Mouse (Mus musculus) kidney, adult 11 months (tissue): Measurements from ENCODE around the gene Dhx38.

Source experiments
- DNase-seq: peaks from one replicate; pipeline ENCODE4 v3.0.0; 2022

Dhx38 gene

DNA sequence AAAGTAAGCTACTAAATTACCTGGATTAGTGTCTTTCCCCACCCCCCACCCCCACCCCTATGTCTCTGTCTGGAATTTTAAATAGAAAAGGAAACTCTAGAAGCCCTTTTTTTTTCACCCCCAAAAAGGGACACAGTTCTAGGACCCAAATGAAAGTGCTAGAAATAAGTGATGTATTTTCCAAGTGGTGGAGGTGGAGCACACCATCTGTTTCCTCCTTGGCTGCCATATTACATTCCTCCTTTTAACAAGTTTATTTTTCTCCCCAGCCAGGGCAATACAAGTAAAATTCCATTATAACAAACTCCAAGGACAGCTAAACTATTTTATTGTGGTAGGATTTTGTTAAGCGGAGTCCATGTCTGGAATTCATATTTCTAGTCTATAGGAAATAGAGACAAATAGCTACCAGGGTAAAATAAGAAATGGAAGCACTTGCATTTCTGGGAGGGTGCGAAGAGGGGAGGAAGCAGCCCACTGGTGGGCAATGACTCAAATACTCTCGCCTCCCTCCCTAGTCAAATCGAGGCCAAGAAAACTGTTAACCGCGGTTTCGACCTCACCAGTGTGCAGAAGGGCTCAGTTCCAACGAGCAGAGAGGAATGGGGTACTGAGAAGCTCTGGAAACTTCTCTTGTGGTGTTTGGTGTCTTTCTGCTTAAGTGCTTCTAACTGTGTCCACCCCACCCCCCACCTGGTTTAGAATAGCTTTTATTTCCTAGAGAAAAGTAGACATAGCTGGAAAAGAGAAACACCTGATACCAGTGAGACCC lies 22.7 kb downstream of the Dhx38 start:
- no peak for DNase-seq

DNA sequence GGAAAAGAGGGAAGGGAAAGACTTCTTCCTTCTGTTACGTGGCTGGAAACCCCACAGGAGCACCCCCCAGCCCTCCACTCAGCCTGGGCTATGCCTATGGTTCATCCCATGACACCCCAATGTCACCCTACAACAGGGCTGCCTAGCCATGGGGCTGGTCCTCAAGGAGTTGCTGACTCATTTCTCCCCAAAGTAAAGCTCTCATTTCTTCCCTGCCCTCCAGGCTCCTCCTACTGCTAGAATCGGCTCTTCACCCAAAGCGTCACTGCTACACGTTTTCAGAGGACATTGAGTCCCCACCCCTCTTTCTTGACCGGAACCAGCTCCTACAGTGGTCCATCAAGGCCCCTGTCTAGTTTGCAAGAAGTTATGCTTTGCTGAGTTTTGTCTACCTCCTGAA lies 23.5 kb downstream of the Dhx38 start:
- no peak for DNase-seq

DNA sequence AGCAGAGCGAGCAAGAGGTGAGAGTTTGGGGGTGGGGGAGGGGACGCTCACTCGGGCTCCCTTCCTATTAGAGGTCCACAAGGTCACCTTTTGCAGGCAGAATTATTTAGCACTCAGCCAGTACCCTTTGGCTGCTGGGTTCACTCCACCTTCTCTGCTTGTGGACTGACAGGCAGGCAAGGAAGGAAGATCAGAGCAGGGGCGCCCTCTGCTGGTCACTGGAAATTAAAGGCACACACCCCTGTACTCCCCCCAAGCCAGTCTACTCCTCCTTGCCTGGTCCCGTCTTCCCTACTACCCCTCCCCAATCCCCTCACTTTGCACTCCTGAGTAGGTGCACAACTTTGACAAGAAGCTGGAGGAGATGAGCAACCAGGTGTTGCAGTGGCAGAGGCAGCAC lies 29.0 kb downstream of the Dhx38 start:
- DNase-seq = peak; percentile 64

DNA sequence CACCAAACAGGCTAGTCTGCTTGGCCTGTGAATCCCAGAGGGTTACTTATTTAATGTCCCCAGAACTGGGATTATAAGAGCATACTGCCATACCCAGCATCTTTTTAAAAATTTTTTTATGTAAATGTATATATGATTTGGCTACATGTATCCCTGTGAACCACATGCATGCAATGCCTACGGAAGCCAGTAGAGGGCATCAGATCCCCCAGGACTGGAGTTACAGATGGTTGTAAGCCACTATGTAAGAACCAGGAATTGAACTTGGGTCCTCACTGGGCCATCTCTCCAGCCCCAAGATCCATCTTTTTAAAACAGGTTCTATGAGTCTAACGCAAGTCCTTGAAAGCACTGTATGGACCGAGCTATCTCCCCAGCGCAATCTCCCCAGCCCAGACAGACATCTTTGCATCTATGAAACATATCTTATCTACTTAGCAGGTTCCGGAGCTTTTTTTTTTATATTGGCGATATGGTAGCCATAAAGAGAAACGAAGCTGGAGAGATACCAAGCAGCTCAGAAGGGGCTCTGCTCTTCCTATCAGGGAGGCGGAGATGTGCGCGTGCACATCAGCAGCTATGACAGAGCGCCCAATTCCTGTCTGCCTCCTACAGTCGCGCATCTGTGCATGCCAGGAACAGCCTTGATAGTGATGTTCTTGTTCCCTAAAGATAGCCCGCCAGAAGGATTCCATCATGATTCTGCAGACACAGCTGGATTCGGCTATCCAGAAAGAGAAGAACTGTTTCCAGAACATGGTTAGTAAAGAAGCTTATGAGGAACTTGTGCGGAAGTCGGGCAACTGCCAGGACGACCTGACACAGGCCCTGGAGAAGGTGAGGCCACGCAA lies 30.3 kb downstream of the Dhx38 start:
- DNase-seq = peak; percentile 12

DNA sequence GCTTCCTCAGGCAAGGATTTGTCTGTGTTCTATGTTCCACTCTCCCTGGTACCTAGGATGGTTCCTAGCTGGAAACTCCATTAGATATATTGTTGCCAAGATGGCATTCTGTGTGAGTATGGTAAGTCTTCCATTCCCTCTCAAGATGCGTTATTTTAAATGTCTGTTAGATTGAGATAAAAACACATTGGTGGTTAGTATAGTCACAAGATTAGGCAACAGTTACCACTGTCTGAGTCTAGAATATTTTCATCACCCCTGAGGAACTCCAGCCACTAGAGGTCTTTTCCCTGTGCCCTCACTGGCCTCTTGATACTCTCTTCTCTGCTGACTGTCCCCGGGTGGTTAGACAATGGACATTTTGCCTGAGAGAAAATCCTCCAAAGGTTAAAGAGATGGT lies 41.7 kb downstream of the Dhx38 start:
- DNase-seq = no peak

DNA sequence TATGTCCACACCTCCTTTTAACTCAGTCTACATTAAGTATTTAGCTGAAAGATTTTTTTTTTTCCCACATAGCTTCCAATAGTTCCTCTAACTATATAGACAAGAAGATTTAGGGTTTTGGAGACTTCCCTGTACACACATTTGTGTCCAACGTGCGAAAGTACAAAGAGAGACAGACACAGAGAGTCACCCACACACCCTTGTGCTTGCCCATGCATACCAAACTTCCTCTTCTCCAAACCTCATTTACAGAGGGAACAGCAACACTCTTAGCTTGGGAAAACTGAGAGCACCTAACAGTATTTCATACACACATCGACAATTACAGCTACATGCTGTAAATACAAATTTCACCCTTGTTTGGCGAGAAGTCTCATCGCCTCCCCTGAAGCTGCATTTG lies 60.1 kb downstream of the Dhx38 start:
- DNase-seq = no peak

DNA sequence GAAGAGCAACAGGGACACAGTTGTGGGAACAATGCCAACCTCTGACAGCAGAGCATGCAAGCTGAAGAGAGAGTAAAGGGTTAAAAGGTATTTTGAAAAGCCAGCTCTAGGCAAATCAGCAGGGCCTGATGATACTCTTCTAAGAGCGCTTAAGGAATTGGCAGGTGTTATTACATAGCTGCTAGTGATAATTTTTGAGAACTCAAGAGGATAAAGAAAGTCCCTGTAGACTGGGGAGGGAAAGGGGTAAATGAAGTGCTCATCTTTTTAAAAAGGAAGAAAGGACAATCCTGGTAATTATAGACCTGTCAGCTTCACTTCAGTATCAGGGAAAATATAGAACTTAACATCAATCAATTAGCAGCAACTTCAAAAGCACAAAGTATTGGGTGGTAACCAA lies 62.1 kb downstream of the Dhx38 start:
- DNase-seq = no peak

DNA sequence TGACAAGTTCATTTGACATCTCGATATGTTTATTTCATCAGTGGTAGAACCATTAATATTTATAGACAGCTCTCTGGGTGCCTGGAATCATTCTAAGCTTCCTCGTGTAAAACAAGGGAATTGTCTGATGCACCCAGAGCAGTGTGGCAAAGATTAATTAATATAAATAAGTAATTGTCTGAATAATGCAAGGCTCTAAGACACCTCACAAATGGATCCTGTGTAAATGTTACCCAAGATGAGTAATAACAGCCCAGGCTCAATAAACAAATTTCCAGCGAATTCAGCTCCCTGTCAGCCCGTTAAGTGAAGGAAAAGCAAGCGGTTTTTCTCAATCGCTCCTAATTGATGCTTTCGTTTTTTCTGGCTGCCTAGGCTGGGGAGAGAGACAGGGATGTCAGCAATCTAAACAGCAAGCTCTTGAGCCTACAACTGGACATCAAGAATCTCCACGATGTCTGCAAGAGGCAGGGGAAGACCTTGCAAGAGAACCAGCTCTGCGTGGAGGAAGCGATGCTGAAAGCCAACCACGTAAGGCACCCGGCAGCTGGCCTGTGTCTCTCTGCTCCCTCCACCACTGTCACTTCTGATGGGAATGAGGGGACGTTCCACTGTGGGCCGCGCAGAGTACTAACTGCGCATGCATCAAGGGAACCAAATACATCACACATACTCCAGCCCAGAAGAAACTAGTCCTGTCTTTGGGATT lies 66.5 kb downstream of the Dhx38 start:
- no peak for DNase-seq
